Mouse (Mus musculus) ES-Bruce4 (cell line): ENCODE results near the gene Ppm1l.

Experiments used
- CTCF ChIP-seq: IDR thresholded peaks from one replicate; pipeline ENCODE4 v1.8.1; 2011; ENCODE audit warnings: low read depth, low read length
- EP300 ChIP-seq: IDR thresholded peaks from 2 replicates; pipeline ENCODE4 v1.6.1; 2011; ENCODE audit warnings: low read depth, low read length; ENCODE audit not compliant: insufficient read depth

GRCm38 (mm10) chr3:69468280-69469008 lies 151.8 kb downstream of the Ppm1l start:
- TF ChIP-seq CTCF = no peak
- TF ChIP-seq EP300 = no peak
